Mouse (Mus musculus): ENCODE results near the gene Hfe2. TPM values are rescaled to one million over a fixed set of nuclear protein-coding genes. Genes with fewer than 3 reads are reported as not detected.

Hfe2 gene
- polyA plus RNA-seq, 1 experiment from 2014 or later, result not detected

GRCm38 (mm10) chr3:96557694-96558093 lies 32.7 kb downstream of the Hfe2 start, which contains the start of gene Txnip:
TSS of gene Txnip (plus strand) at chr3:96557957.
- H3K4me3 ChIP-seq (ENCODE audit: low read depth, low read length), result peak within 1 kb of the TSS; percentile 65
- peak; percentile 66 for TF ChIP-seq CTCF (IDR thresholded peaks at IDR 0.05; ENCODE audit: low read depth)
- H3K9me3 ChIP-seq (ENCODE audit: control insufficient read depth), result no peaks in the 10 kb centered on the region
- under 1% methylated on average over 26 of the region's 26 CpGs for WGBS
- ATAC-seq, result peak; percentile 94
- no peaks in the 10 kb centered on the region for H3K4me1 ChIP-seq (replicated peaks; ENCODE audit: control insufficient read depth, insufficient read depth, low read length)
- peak within 1 kb of the TSS; percentile 90 for H3K9ac ChIP-seq (ENCODE audit: low read depth, low read length)
- H3K36me3 ChIP-seq (ENCODE audit: control insufficient read depth, insufficient read depth), result peaks cover 25% of the 10 kb centered on the region
- no peaks in the 10 kb centered on the region for H3K27me3 ChIP-seq (replicated peaks; ENCODE audit: control insufficient read depth, insufficient read depth, low read length)
- H3K27ac ChIP-seq (ENCODE audit: low read depth, low read length), result peak within 1 kb of the TSS; percentile 98
- H3K4me2 ChIP-seq (replicated peaks; ENCODE audit: low read depth), result peak within 1 kb of the TSS; percentile 83

GRCm38 (mm10) chr3:96558159-96558558 lies 33.2 kb downstream of the Hfe2 start:
- no peaks in the 10 kb centered on the region for H3K9me3 ChIP-seq (ENCODE audit: control insufficient read depth)
- H3K27ac ChIP-seq (ENCODE audit: low read depth, low read length), result peak overlapping the region; percentile 92
- WGBS, result under 1% methylated on average over 17 of the region's 17 CpGs
- H3K4me3 ChIP-seq (ENCODE audit: low read depth, low read length), result peak overlapping the region; percentile 65
- ATAC-seq, result 0 out of 2 replicates have a peak, but pooled peaks have one; percentile 5
- peak overlapping the region; percentile 90 for H3K9ac ChIP-seq (ENCODE audit: low read depth, low read length)
- no peaks in the 10 kb centered on the region for H3K27me3 ChIP-seq (replicated peaks; ENCODE audit: control insufficient read depth, insufficient read depth, low read length)
- H3K4me2 ChIP-seq (replicated peaks; ENCODE audit: low read depth), result peak overlapping the region; percentile 72
- no peak for TF ChIP-seq CTCF (IDR thresholded peaks at IDR 0.05; ENCODE audit: low read depth)
- H3K4me1 ChIP-seq (replicated peaks; ENCODE audit: control insufficient read depth, insufficient read depth, low read length), result no peaks in the 10 kb centered on the region
- peaks cover 25% of the 10 kb centered on the region for H3K36me3 ChIP-seq (ENCODE audit: control insufficient read depth, insufficient read depth)

DNA sequence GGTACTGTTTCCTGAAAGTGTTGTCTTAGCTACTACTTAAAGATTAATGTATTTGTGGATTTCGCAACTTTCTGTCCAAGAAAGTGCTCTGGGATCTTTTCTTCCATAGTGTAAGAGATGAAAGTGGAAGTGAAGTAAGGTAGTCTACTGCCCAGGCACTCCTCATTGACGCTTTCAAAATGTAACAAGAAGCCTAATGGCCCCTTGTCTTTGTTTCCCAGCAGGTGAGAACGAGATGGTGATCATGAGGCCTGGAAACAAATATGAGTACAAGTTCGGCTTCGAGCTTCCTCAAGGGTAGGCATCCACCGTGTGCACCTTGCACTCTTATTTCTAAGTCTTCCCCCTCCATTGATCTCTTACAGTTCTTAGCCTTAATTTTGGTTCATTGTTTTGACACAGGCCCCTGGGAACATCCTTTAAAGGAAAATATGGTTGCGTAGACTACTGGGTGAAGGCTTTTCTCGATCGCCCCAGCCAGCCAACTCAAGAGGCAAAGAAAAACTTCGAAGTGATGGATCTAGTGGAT lies 33.8 kb downstream of the Hfe2 start:
- Histone ChIP-seq H3K36me3 (ENCODE audit: control insufficient read depth, insufficient read depth) (peaks cover 25% of the 10 kb centered on the region), H3K27ac (ENCODE audit: low read depth, low read length) (peak overlapping the region; percentile 92), H3K4me3 (ENCODE audit: low read depth, low read length) (peak overlapping the region; percentile 65), H3K27me3 (replicated peaks; ENCODE audit: control insufficient read depth, insufficient read depth, low read length) (no peaks in the 10 kb centered on the region), H3K9ac (ENCODE audit: low read depth, low read length) (peak overlapping the region; percentile 90), H3K4me2 (replicated peaks; ENCODE audit: low read depth) (peak overlapping the region; percentile 72), H3K4me1 (replicated peaks; ENCODE audit: control insufficient read depth, insufficient read depth, low read length) (0 out of 2 replicates have a peak, but pooled peaks cover under 1% of the 10 kb centered on the region), H3K9me3 (ENCODE audit: control insufficient read depth) (no peaks in the 10 kb centered on the region)
- no peak for TF ChIP-seq CTCF (IDR thresholded peaks at IDR 0.05; ENCODE audit: low read depth)
- 4% methylated on average over 10 of the region's 10 CpGs for WGBS
- no peak for ATAC-seq

- H3K36me3 ChIP-seq (ENCODE audit: control insufficient read depth, insufficient read depth), result peaks cover 25% of the 10 kb centered on the region
- H3K4me1 ChIP-seq (replicated peaks; ENCODE audit: control insufficient read depth, insufficient read depth, low read length), result 0 out of 2 replicates have a peak, but pooled peaks cover 3% of the 10 kb centered on the region
- no peaks in the 10 kb centered on the region for H3K9me3 ChIP-seq (ENCODE audit: control insufficient read depth)
- WGBS, result 17% methylated on average over 12 of the region's 12 CpGs
- no peak for TF ChIP-seq CTCF (IDR thresholded peaks at IDR 0.05; ENCODE audit: low read depth)
- H3K4me2 ChIP-seq (replicated peaks; ENCODE audit: low read depth), result peak overlapping the region; percentile 72
- peak overlapping the region; percentile 92 for H3K27ac ChIP-seq (ENCODE audit: low read depth, low read length)
- no peaks in the 10 kb centered on the region for H3K27me3 ChIP-seq (replicated peaks; ENCODE audit: control insufficient read depth, insufficient read depth, low read length)
- peak overlapping the region; percentile 90 for H3K9ac ChIP-seq (ENCODE audit: low read depth, low read length)
- ATAC-seq, result no peak
- H3K4me3 ChIP-seq (ENCODE audit: low read depth, low read length), result peak overlapping the region; percentile 65
Observed at GRCm38 (mm10) chr3:96559398-96559910, 34.5 kb downstream of the Hfe2 start.

DNA sequence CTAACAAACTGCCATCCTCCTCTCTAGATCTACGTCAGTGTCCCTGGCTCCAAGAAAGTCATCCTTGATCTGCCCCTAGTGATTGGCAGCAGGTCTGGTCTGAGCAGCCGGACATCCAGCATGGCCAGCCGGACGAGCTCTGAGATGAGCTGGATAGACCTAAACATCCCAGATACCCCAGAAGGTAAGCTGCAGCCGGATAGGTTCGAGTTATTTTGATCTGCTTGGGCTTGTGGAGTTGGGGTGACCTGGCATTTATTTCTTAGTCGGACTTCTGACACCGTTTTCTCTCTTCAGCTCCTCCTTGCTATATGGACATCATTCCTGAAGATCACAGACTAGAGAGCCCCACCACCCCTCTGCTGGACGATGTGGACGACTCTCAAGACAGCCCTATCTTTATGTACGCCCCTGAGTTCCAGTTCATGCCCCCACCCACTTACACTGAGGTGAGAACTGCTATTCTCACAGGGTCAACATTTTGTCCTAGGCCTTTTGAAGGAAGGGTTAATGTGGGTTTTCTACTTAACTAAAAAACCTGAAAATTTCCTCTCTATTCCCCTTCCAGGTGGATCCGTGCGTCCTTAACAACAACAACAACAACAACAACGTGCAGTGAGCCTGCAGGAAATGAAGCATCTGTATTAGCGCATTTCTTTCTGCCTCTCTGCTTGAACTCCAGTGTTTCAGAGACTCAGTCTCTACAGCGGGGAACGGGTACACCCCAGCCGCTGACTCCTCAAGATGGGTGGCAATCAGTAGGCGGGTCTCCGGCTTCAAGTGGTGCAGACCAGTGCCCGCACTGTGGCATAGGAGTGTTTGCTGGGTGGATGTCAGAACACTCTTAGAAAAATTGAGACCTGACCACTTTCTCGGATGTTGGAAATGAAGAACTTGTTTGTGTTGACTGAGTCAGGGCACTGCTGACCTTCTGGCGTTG lies 35.2 kb downstream of the Hfe2 start:
- no peak for TF ChIP-seq CTCF (IDR thresholded peaks at IDR 0.05; ENCODE audit: low read depth)
- ATAC-seq, result no peak

More for the DNA sequence above, 35.2 kb downstream of the Hfe2 start:
- Histone ChIP-seq H3K27me3 (replicated peaks; ENCODE audit: control insufficient read depth, insufficient read depth, low read length) (no peaks in the 10 kb centered on the region), H3K9me3 (ENCODE audit: control insufficient read depth) (no peaks in the 10 kb centered on the region), H3K4me3 (ENCODE audit: low read depth, low read length) (peak overlapping the region; percentile 65), H3K4me2 (replicated peaks; ENCODE audit: low read depth) (peak overlapping the region; percentile 72), H3K4me1 (replicated peaks; ENCODE audit: control insufficient read depth, insufficient read depth, low read length) (0 out of 2 replicates have a peak, but pooled peaks cover 7% of the 10 kb centered on the region), H3K9ac (ENCODE audit: low read depth, low read length) (peak overlapping the region; percentile 90), H3K36me3 (ENCODE audit: control insufficient read depth, insufficient read depth) (peaks cover 25% of the 10 kb centered on the region), H3K27ac (ENCODE audit: low read depth, low read length) (peak overlapping the region; percentile 55)
- 24% methylated on average over 23 of the region's 23 CpGs for WGBS
